Mouse (Mus musculus) left cerebral cortex, adult 8-10 months (tissue): Measurements from ENCODE around the gene Draxin. TPM values are rescaled to one million over a fixed set of nuclear protein-coding genes. Genes with fewer than 3 reads are reported as not detected.
A peak's percentile ranks its signal among the peaks of the same experiment; 100 is the strongest.

Experiments
- DNase-seq, 2 experiments: peaks; one replicate each; pipeline ENCODE4 v3.0.0; 2022; ENCODE audit warnings: low spot score in 2 of 2
- total RNA-seq, 4 experiments: library from RNA; stranded (reverse); gene quantifications; 2 replicates each; pipeline ENCODE4 v1.2.4; 2022

Draxin gene
- total RNA-seq, 4 experiments from 2014 or later, result 0.23 to 0.38 (median 0.30) TPM

DNA sequence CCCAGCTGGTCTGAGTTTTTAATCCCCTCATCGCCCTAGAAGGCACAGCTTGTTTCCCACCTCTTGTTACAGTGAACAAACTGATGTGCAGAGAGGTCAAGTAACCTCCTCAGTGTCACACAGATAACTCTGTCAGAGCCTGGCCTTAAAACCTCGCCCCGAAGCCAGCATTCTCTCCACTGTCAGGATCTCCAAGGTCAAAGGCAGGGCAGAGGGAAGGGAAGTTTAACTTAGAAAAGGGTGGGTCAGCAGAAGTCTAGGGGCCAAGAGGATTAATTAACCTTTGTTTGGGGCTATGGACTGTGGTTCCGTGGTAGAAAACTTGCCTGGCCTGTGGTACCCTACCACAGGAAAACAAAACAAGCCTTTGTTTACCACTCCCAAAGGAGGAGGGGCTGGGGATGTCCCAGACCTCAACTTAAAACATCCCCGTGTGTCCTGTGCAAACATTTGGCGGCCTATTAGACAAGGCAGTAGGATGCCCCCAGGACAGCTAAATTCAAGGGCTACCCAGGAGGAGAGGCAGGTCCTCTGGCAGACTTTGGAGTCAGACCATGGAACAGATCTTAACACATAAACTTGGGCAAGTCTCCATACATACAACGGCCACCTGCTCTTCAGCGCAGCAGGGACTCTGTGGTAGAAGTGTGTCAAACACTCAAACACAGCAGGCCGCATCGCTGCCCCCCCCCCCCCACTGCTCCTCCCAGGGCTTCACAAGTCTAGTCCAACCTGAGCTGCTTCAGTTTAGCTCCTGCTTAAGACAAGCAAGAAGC is 45.2 kb downstream of the Draxin start:
- no peak for DNase-seq

GRCm38 (mm10) chr4:148084261-148084714 is 46.2 kb downstream of the Draxin start:
- no peak for DNase-seq

- no peak for DNase-seq
These were observed 47.2 kb downstream of the Draxin start for GRCm38 (mm10) chr4:148083176-148083899.

GRCm38 (mm10) chr4:148082257-148083044 is 48.0 kb downstream of the Draxin start:
- DNase-seq, result no peak

- no peak for DNase-seq
These were observed 49.3 kb downstream of the Draxin start for GRCm38 (mm10) chr4:148081201-148081600.

DNA sequence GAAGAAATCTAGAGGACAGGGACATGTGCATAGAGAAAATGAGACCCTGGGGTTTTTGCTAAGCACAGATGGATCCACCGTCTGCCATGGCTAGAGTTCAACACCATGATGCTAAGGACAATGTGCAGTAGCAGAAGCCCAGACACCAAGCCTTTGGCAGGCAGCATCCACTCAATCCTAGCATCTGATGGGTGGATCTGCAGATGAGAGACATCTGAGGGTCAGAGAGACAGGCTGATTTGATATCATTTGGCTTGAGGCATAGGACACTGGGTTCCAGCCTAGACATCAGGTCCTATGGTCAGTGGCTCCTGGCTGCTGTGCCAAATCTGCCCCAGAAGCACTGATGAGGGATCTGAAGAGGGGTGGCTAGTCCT is 49.9 kb downstream of the Draxin start:
- no peak for DNase-seq

DNA sequence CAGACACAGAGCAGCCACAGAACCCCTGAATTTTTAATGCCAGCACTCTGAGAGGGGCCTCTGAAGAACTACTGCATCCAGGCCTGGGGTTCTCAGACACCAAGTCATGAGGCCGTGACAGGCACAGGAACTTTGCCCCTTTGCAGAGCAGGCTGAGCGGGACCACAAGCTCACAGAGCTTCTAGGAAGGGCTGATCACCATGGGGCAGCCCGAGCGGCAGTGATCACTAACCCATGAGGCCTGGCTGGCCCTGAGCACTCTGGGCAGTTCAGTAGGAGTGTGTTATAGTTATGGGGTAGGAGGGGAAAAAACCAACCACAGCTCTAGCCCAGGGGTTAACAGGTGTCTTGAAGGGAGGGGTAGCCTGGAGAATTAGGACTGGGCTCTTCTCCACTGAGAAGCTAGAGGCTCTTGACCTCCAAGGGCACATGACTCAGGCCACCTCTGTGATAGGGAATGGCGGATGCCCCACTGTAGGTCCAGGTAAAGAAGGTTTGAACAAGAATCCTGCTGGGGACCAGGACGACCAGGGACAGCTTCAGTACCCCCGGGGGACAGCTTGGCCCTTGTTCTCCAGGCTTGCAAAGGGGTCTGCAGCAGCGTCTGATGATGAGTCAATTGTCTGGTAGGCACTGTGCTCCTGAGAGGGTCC is 50.4 kb downstream of the Draxin start:
- DNase-seq, result no peak

GRCm38 (mm10) chr4:148079212-148079611 is 51.3 kb downstream of the Draxin start:
- DNase-seq, result no peak

GRCm38 (mm10) chr4:148075881-148076280 is 54.6 kb downstream of the Draxin start:
- no peak for DNase-seq

- peak; percentile 32 to 56 for DNase-seq
These were observed 55.2 kb downstream of the Draxin start for GRCm38 (mm10) chr4:148075259-148075658.

DNA sequence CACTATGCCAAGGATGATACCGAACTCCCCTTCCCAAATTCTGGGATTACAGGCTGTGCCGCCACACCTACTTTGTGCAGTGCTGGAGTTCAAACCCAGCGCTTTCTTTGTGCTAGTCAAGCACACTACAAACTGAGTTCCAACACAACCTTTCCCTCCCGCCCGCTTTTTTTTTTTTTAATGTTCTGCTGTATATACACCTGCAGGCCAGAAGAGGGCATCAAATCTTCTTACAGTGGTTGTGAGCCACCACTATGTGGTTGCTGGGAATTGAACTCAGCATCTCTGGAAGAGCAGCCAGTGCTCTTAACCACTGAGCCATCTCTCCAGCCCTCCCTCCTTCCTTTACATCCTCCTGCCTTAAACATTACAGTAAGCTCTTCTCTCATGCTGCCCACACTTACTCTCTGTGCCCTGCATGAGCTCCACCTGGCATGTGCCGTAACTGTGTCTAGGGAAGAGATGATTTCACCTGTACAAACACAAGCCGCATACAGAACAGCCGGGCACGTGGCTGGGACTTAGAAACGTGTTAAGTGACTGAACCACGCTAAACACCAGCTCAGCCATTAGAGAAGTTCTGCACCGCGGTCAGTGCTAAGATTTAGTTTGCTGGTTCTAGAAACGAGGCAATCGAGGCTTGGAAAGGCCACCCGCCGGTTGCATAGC is 55.8 kb downstream of the Draxin start:
- no peak for DNase-seq

GRCm38 (mm10) chr4:148071508-148071907 is 59.0 kb downstream of the Draxin start:
- no peak for DNase-seq

GRCm38 (mm10) chr4:148069602-148070218 is 60.8 kb downstream of the Draxin start:
- no peak for DNase-seq

DNA sequence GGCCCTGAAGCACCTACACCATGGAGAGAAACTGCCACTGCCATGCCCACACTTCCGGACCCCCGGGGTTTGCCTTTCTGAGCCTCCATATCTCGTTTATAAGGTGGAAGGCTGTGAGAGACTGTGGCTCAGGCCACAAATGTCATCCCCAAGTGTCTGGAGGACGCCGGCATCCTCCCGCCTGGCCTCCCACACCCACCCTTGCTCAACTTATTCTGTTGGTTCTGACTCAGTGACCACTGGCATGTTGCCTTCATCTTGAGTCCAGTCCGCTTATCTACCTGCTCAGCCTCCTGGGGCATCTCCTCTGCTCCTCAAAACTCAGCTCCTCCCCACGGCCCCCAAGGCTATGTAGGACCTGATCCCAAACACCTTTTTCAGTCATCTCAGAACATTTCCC is 63.2 kb downstream of the Draxin start:
- no peak for DNase-seq

DNA sequence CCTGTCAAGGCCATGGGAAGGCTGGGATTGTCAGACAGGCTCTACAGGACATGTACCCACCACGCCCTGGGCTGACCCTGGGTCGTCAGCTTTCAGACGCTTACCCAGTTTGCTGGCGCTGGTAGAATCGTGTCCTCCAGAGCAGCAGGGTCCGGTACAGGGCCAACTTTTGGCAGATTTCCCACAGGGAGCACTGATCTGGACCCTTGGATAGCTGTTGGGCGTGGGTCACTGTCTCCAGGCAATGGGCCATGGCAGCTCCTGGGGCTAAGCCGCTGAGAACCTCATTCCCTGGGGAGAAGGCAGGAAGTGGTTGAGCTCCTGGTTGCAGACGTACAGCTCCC is 64.1 kb downstream of the Draxin start:
- DNase-seq, result no peak

GRCm38 (mm10) chr4:148065702-148066400 is 64.6 kb downstream of the Draxin start:
- DNase-seq, result no peak

GRCm38 (mm10) chr4:148061086-148061480 is 69.4 kb downstream of the Draxin start:
- no peak for DNase-seq

GRCm38 (mm10) chr4:148060120-148061085 is 70.1 kb downstream of the Draxin start:
- DNase-seq, result no peak

- DNase-seq, result no peak
These were observed 71.5 kb downstream of the Draxin start for GRCm38 (mm10) chr4:148058993-148059392.
